Mouse (Mus musculus) bone marrow macrophage, adult 2 months (primary cell): ENCODE measurements around the gene Rln3.

Experiments
- CTCF ChIP-seq: IDR thresholded peaks from 2 replicates; pipeline ENCODE4 v1.5.1; 2012; ENCODE audit warnings: low read depth, mild to moderate bottlenecking, low read length, moderate library complexity
- POLR2A ChIP-seq: IDR thresholded peaks from 2 replicates; pipeline ENCODE4 v1.6.1; 2012; ENCODE audit warnings: mild to moderate bottlenecking, low read depth, low read length, borderline replicate concordance

DNA sequence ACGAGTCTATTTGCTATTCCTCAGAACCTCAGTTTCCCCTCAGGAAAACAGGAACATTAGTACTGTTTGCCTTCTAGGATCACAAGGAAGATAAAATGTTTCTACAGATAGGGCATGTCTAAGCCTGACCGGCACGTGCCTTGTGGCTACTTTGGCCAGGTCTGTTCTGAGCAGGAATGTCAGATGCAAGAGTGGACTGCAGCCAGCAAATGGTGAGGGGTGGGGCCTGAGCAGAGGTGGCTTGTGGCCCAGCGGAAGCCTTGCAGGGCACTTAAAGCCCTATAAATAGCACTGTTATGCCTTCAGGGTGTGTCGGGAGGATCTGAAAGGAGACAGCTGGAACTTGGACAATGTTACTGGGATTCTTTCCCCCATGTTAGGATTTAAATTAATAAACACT lies 21.7 kb downstream of the Rln3 start:
- TF ChIP-seq POLR2A (no peak), CTCF (no peak)
